Mouse (Mus musculus) midbrain, postnatal 0 days (tissue): ENCODE results near the gene Ociad2. TPM values are rescaled to one million over a fixed set of nuclear protein-coding genes. Genes with fewer than 3 reads are reported as not detected.

ENCODE experiments used
- ATAC-seq: fragments of 200-750 bp; cut with Nextera tagmentation; 2 replicates; pipeline ENCODE4 v1.8.0; 2017; ENCODE audit warnings: moderate number of reproducible peaks, mild to moderate bottlenecking, moderate TSS enrichment, moderate library complexity; ENCODE audit not compliant: low FRiP score
- DNase-seq: peaks from one replicate; pipeline ENCODE4 v3.0.0-alpha.2; 2015; ENCODE audit warnings: low spot score
- H3K27ac ChIP-seq: fragments of 300-500 bp; sonication (generic); 2 replicates; pipeline ENCODE4 v1.5.1; 2014; ENCODE audit warnings: low read depth, mild to moderate bottlenecking, low read length, mixed read lengths
- H3K27me3 ChIP-seq: fragments of 300-500 bp; sonication (generic); 2 replicates; pipeline ENCODE4 v1.6.1; 2014; ENCODE audit warnings: low read length, control low read depth, mixed read lengths; ENCODE audit not compliant: insufficient read depth
- H3K36me3 ChIP-seq: fragments of 300-500 bp; sonication (generic); 2 replicates; pipeline ENCODE4 v1.6.1; 2014; ENCODE audit warnings: low read length, control low read depth, mixed read lengths; ENCODE audit not compliant: insufficient read depth
- H3K4me1 ChIP-seq: fragments of 300-500 bp; sonication (generic); 2 replicates; pipeline ENCODE4 v1.6.1; 2014; ENCODE audit warnings: mild to moderate bottlenecking, control low read depth, antibody characterized with exemption, low read length, mixed read lengths; ENCODE audit not compliant: insufficient read depth
- H3K4me2 ChIP-seq: fragments of 300-500 bp; sonication (generic); 2 replicates; pipeline ENCODE4 v1.6.1; 2014; ENCODE audit warnings: low read depth, mild to moderate bottlenecking, low read length, mixed read lengths; ENCODE audit not compliant: poor library complexity, severe bottlenecking
- H3K4me3 ChIP-seq: fragments of 300-500 bp; sonication (generic); 2 replicates; pipeline ENCODE4 v1.5.1; 2014; ENCODE audit warnings: low read depth, mild to moderate bottlenecking, low read length, moderate library complexity
- H3K9ac ChIP-seq: fragments of 300-500 bp; sonication (generic); replicated peaks from 2 replicates; pipeline ENCODE4 v1.6.1; 2014; ENCODE audit warnings: mild to moderate bottlenecking, low read length, moderate library complexity, mixed read lengths; ENCODE audit not compliant: poor library complexity, severe bottlenecking
- H3K9me3 ChIP-seq: fragments of 300-500 bp; sonication (generic); 2 replicates; pipeline ENCODE4 v1.6.1; 2016; ENCODE audit warnings: low read length, control low read depth
- CTCF ChIP-seq: IDR thresholded peaks from 2 replicates; pipeline ENCODE4 v1.5.1; 2016; ENCODE audit warnings: antibody characterized with exemption, mild to moderate bottlenecking
- WGBS: fragments of 180-500 bp; shearing (Covaris S2); extraction: QIAGEN DNeasy Blood & Tissue Kit; methylation state at CpG from one replicate; pipeline ENCODE4 v1.1.7; 2014; 5-methylcytosine and 5-hydroxymethylcytosine counted together
- polyA plus RNA-seq: library from polyadenylated mRNA; unstranded; fragments of >200 nt; fragmentation: Nextera tagmentation; extraction: Ambion mirVana; gene quantifications from 2 replicates; pipeline ENCODE4 v1.2.1, GENCODE M21; 2015
- total RNA-seq: library from RNA; depleted of rRNA; stranded (reverse); fragments of >200 nt; gene quantifications from 2 replicates; pipeline ENCODE4 v1.2.3, GENCODE M21; 2014

Ociad2 gene
- total and polyA plus RNA-seq, 2 experiments from 2014 or later: 11.3 to 27.5 TPM

GRCm38 (mm10) chr5:73359752-73360141 lies 18.9 kb upstream of the Ociad2 start:
- no peak overlapping the region for H3K9ac ChIP-seq
- no peaks in the 10 kb centered on the region for H3K36me3 ChIP-seq
- peak overlapping the region; percentile 8; the same call in 1 of the 2 replicates for H3K4me2 ChIP-seq
- no peak overlapping the region for H3K27ac ChIP-seq
- WGBS: 44% methylated on average over 12 of the region's 12 CpGs
- H3K9me3 ChIP-seq: no peaks in the 10 kb centered on the region
- no peaks in the 10 kb centered on the region for H3K4me1 ChIP-seq
- ATAC-seq (no peak), DNase-seq (no peak)
- H3K27me3 ChIP-seq: no peaks in the 10 kb centered on the region
- TF ChIP-seq CTCF: no peak
- H3K4me3 ChIP-seq: no peak overlapping the region

- WGBS: 86% methylated on average over 6 of the region's 6 CpGs
- Histone ChIP-seq H3K4me1 (no peaks in the 10 kb centered on the region), H3K27me3 (no peaks in the 10 kb centered on the region), H3K9me3 (no peaks in the 10 kb centered on the region), H3K4me3 (no peak overlapping the region), H3K27ac (no peak overlapping the region), H3K36me3 (no peaks in the 10 kb centered on the region), H3K9ac (no peak overlapping the region), H3K4me2 (no peak overlapping the region)
- ATAC-seq: no peak
- no peak for DNase-seq
- no peak for TF ChIP-seq CTCF
These were observed 18.4 kb upstream of the Ociad2 start for GRCm38 (mm10) chr5:73359134-73359751.

GRCm38 (mm10) chr5:73355393-73355792 lies 14.6 kb upstream of the Ociad2 start:
- no peak overlapping the region for H3K9ac ChIP-seq
- H3K27me3 ChIP-seq: no peaks in the 10 kb centered on the region
- no peak for DNase-seq
- TF ChIP-seq CTCF: no peak
- 78% methylated on average over 5 of the region's 5 CpGs for WGBS
- no peak overlapping the region for H3K27ac ChIP-seq
- H3K4me3 ChIP-seq: no peak overlapping the region
- no peak overlapping the region for H3K4me2 ChIP-seq
- no peak for ATAC-seq
- H3K36me3 ChIP-seq: no peaks in the 10 kb centered on the region
- H3K4me1 ChIP-seq: no peaks in the 10 kb centered on the region
- no peaks in the 10 kb centered on the region for H3K9me3 ChIP-seq

- Histone ChIP-seq H3K27ac (no peak overlapping the region), H3K9me3 (no peaks in the 10 kb centered on the region), H3K27me3 (no peaks in the 10 kb centered on the region), H3K4me3 (no peak overlapping the region), H3K4me2 (no peak overlapping the region), H3K4me1 (no peaks in the 10 kb centered on the region), H3K9ac (no peak overlapping the region), H3K36me3 (no peaks in the 10 kb centered on the region)
- no peak for DNase-seq
- 40% methylated on average over 3 of the region's 3 CpGs for WGBS
- no peak for TF ChIP-seq CTCF
- no peak for ATAC-seq
These were observed 13.2 kb upstream of the Ociad2 start for GRCm38 (mm10) chr5:73353978-73354377.

GRCm38 (mm10) chr5:73353519-73353918 lies 12.7 kb upstream of the Ociad2 start:
- H3K36me3 ChIP-seq: no peaks in the 10 kb centered on the region
- H3K4me2 ChIP-seq: no peak overlapping the region
- no peaks in the 10 kb centered on the region for H3K9me3 ChIP-seq
- H3K27ac ChIP-seq: no peak overlapping the region
- TF ChIP-seq CTCF: no peak
- H3K4me3 ChIP-seq: no peak overlapping the region
- WGBS: 52% methylated on average over 7 of the region's 7 CpGs
- H3K9ac ChIP-seq: no peak overlapping the region
- H3K4me1 ChIP-seq: no peaks in the 10 kb centered on the region; the same call in 1 of the 2 replicates
- H3K27me3 ChIP-seq: no peaks in the 10 kb centered on the region
- no peak for DNase-seq
- no peak for ATAC-seq

GRCm38 (mm10) chr5:73351796-73352195 lies 11.0 kb upstream of the Ociad2 start:
- H3K9me3 ChIP-seq: no peaks in the 10 kb centered on the region
- ATAC-seq: no peak
- no peaks in the 10 kb centered on the region; the same call in 1 of the 2 replicates for H3K4me1 ChIP-seq
- H3K36me3 ChIP-seq: no peaks in the 10 kb centered on the region
- 93% methylated on average over 1 of the region's 1 CpGs for WGBS
- no peak overlapping the region for H3K27ac ChIP-seq
- H3K4me2 ChIP-seq: no peak overlapping the region
- no peak for DNase-seq
- TF ChIP-seq CTCF: no peak
- no peak overlapping the region for H3K9ac ChIP-seq
- H3K4me3 ChIP-seq: no peak overlapping the region
- no peaks in the 10 kb centered on the region for H3K27me3 ChIP-seq
